12 mouse cellular contexts compared by ENCODE assay signal in genomic region chr7:112202843-112203242, GRCm38 (mm10). TPM values are rescaled to one million over a fixed set of nuclear protein-coding genes. Genes with fewer than 3 reads are reported as not detected.
DNase-seq lines count a peak whose midpoint lies in the region; ATAC-seq and TF ChIP-seq lines count a peak whose summit lies in the region.
"Had no signal": no experiment of that assay in that cellular context is flagged by ENCODE, and none has a peak within 500 bp of the region (broad histone marks: within the 10 kb centered on the region; RNA-seq: fewer than 3 reads in every experiment).

No protein-coding gene starts in this region.

- no peak for TF ChIP-seq CTCF in gastrocnemius, adult 2 months (IDR thresholded peaks at IDR 0.05)
- no peak for TF ChIP-seq CTCF in liver, postnatal 0 days (IDR thresholded peaks at IDR 0.05; ENCODE audit: low read depth)
- TF ChIP-seq CTCF in stomach, postnatal 0 days (IDR thresholded peaks at IDR 0.05; ENCODE audit: low read depth), result no peak

- intact Hi-C loops in gastrocnemius, adult 2 months (cut with DNase I), result no loop called here
- intact Hi-C loops in gastrocnemius, postnatal 14 days (cut with DNase I; ENCODE audit: low total_unique reads), result no loop called here

- H3K4me3 ChIP-seq in gastrocnemius, adult 2 months, result no peak overlapping the region
- no peak overlapping the region for H3K4me3 ChIP-seq in liver, postnatal 0 days (ENCODE audit: low read depth, low read length)
- H3K4me3 ChIP-seq in stomach, postnatal 0 days (ENCODE audit: low read depth, low read length), result no peak overlapping the region
- H3K4me3 ChIP-seq: liver, embryonic 12.5 days; midbrain, embryonic 12.5 days had no signal

- no peak for ATAC-seq in liver, postnatal 0 days
- no peak for ATAC-seq in stomach, postnatal 0 days (ENCODE audit: low FRiP score, low TSS enrichment)
- ATAC-seq: hindbrain, postnatal 0 days had no signal

- no peaks in the 10 kb centered on the region for H3K27me3 ChIP-seq in liver, postnatal 0 days (ENCODE audit: insufficient read depth, low read length)
- no peaks in the 10 kb centered on the region for H3K27me3 ChIP-seq in stomach, postnatal 0 days (ENCODE audit: control insufficient read depth, insufficient read depth, low read length)
- H3K27me3 ChIP-seq: liver, embryonic 12.5 days; midbrain, embryonic 12.5 days had no signal

- peaks cover 6% of the 10 kb centered on the region; the same call in 1 of the 2 replicates for H3K4me1 ChIP-seq in liver, postnatal 0 days (ENCODE audit: insufficient read depth)
- peaks cover 6% of the 10 kb centered on the region for H3K4me1 ChIP-seq in stomach, postnatal 0 days (replicated peaks; ENCODE audit: control insufficient read depth, insufficient read depth)
- H3K4me1 ChIP-seq: liver, embryonic 12.5 days; midbrain, embryonic 12.5 days had no signal

- peak overlapping the region; percentile 81 for H3K27ac ChIP-seq in gastrocnemius, adult 2 months
- 0 out of 2 replicates have a peak overlapping the region, but pooled peaks have one; percentile 22 for H3K27ac ChIP-seq in liver, postnatal 0 days (ENCODE audit: low read depth)
- H3K27ac ChIP-seq in stomach, postnatal 0 days (replicated peaks), result no peak overlapping the region
- H3K27ac ChIP-seq: hindbrain, postnatal 0 days; liver, embryonic 12.5 days; midbrain, embryonic 12.5 days had no signal

- no peak for DNase-seq in gastrocnemius, adult 2 months
- DNase-seq in gastrocnemius, postnatal 14 days, result no peak
- no peak for DNase-seq in liver, postnatal 0 days
- DNase-seq in liver, result no peak
- peak; percentile 88 for DNase-seq in brain, adult 2 months (ENCODE audit: low read depth, low spot score)
- no peak for DNase-seq in stomach, postnatal 0 days (ENCODE audit: low spot score)
- DNase-seq in lung, postnatal 36 days, result no peak
- DNase-seq: kidney, adult 9 months; lung, postnatal 14 days had no signal

- H3K9me3 ChIP-seq in liver, postnatal 0 days (ENCODE audit: low read length), result no peaks in the 10 kb centered on the region
- H3K9me3 ChIP-seq in stomach, postnatal 0 days (ENCODE audit: control insufficient read depth, low read length), result no peaks in the 10 kb centered on the region
- H3K9me3 ChIP-seq: liver, embryonic 12.5 days; midbrain, embryonic 12.5 days had no signal

- no peak overlapping the region for H3K4me2 ChIP-seq in liver, postnatal 0 days (ENCODE audit: low read depth, low read length)
- no peak overlapping the region for H3K4me2 ChIP-seq in stomach, postnatal 0 days (replicated peaks; ENCODE audit: low read depth)
- H3K4me2 ChIP-seq: liver, embryonic 12.5 days; midbrain, embryonic 12.5 days had no signal

- WGBS in liver, postnatal 0 days (ENCODE audit: insufficient replicate concordance), result 86% methylated on average over 5 of the region's 5 CpGs
- WGBS in stomach, postnatal 0 days, result 70% methylated on average over 5 of the region's 5 CpGs

- no peak overlapping the region for H3K9ac ChIP-seq in liver, postnatal 0 days (replicated peaks)
- H3K9ac ChIP-seq in stomach, postnatal 0 days (ENCODE audit: low read length), result 0 out of 2 replicates have a peak overlapping the region, but pooled peaks have one; percentile 23
- H3K9ac ChIP-seq: liver, embryonic 12.5 days; midbrain, embryonic 12.5 days had no signal

- no peak for TF ChIP-seq EP300 in liver, postnatal 0 days (IDR thresholded peaks at IDR 0.05; ENCODE audit: low read depth)
- no peak for TF ChIP-seq EP300 in stomach, postnatal 0 days (optimal IDR thresholded peaks at IDR 0.05)

- no peaks in the 10 kb centered on the region for H3K36me3 ChIP-seq in liver, postnatal 0 days (replicated peaks; ENCODE audit: insufficient read depth, low read length)
- no peaks in the 10 kb centered on the region for H3K36me3 ChIP-seq in stomach, postnatal 0 days (ENCODE audit: control insufficient read depth, insufficient read depth, low read length)
- H3K36me3 ChIP-seq: liver, embryonic 12.5 days; midbrain, embryonic 12.5 days had no signal

RNA-seq across cellular contexts. Expression of gene Mical2, which starts 22.8 kb away (rescaled TPM):
- total RNA-seq in gastrocnemius, adult 2 months (2021), result 100 to 1,000 TPM; 124 to 136 TPM
- total RNA-seq in gastrocnemius, postnatal 14 days (2021), result 100 to 1,000 TPM in 1 of 2 experiments, 10 to 100 TPM in 1; 86.4 to 106 TPM
- polyA plus RNA-seq in liver, postnatal 0 days (2015; fragmentation: Nextera tagmentation; extraction: Ambion mirVana), result 2.1 and 2.7 TPM in 2 replicates
- 8.4 and 8.8 TPM in 2 replicates for polyA plus RNA-seq in stomach, postnatal 0 days (2015; fragmentation: Nextera tagmentation; extraction: Ambion mirVana)

RNA-seq across cellular contexts. Expression of gene Dkk3, which starts 44.0 kb away (rescaled TPM):
- 1 to 10 TPM; 2.1 to 2.4 TPM for total RNA-seq in gastrocnemius, adult 2 months (2021)
- total RNA-seq in gastrocnemius, postnatal 14 days (2021), result 1 to 10 TPM; 5.1 to 6.8 TPM
- polyA plus RNA-seq in liver, postnatal 0 days (2015; fragmentation: Nextera tagmentation; extraction: Ambion mirVana), result 1.2 and 1.7 TPM in 2 replicates
- 39.1 and 40.0 TPM in 2 replicates for polyA plus RNA-seq in stomach, postnatal 0 days (2015; fragmentation: Nextera tagmentation; extraction: Ambion mirVana)
